Mouse (Mus musculus) heart, postnatal 14 days (tissue): Measurements from ENCODE around the gene Fnbp1. TPM values are rescaled to one million over a fixed set of nuclear protein-coding genes. Genes with fewer than 3 reads are reported as not detected.
A peak's percentile ranks its signal among the peaks of the same experiment; 100 is the strongest.

ENCODE experiments used
- DNase-seq, 2 experiments: peaks; one replicate each; pipeline ENCODE4 v3.0.0; 2021 to 2022
- intact Hi-C: fragments of 180-260 bp; cut with DNase I; formaldehyde crosslinking; loops from one replicate; pipeline ENCODE4 v1.15.1; 2025
- total RNA-seq, 2 experiments: library from RNA; stranded (reverse); gene quantifications; 2 replicates each; pipeline ENCODE4 v1.2.3; 2021

Fnbp1 gene
- total RNA-seq, 2 experiments from 2014 or later = 49.5 to 51.9 TPM

GRCm38 (mm10) chr2:31127899-31128298 is 13.9 kb downstream of the Fnbp1 start:
- intact Hi-C loops = loop anchor here (5.0 kb wide), 1 partner anchor 41 kb away; no protein-coding TSS in a partner anchor
- peak; percentile 63 to 65 for DNase-seq

GRCm38 (mm10) chr2:31127219-31127618 is 14.6 kb downstream of the Fnbp1 start:
- no peak for DNase-seq
- intact Hi-C loops = loop anchor here (5.0 kb wide), 1 partner anchor 40 kb away; no protein-coding TSS in a partner anchor

GRCm38 (mm10) chr2:31126048-31126447 is 15.8 kb downstream of the Fnbp1 start:
- intact Hi-C loops = loop anchor here (5.0 kb wide), 1 partner anchor 39 kb away; no protein-coding TSS in a partner anchor
- no peak for DNase-seq

GRCm38 (mm10) chr2:31125156-31125555 is 16.7 kb downstream of the Fnbp1 start:
- intact Hi-C loops = loop anchor here (5.0 kb wide), 1 partner anchor 38 kb away; no protein-coding TSS in a partner anchor
- DNase-seq = no peak

- intact Hi-C loops = loop anchor here (5.0 kb wide), 1 partner anchor 37 kb away; no protein-coding TSS in a partner anchor
- DNase-seq = no peak
These were observed 17.1 kb downstream of the Fnbp1 start for GRCm38 (mm10) chr2:31124694-31125093.

- no peak for DNase-seq
- intact Hi-C loops = no loop called here
These were observed 18.3 kb downstream of the Fnbp1 start for GRCm38 (mm10) chr2:31123493-31123892.

GRCm38 (mm10) chr2:31122806-31123205 is 19.0 kb downstream of the Fnbp1 start:
- no peak for DNase-seq
- intact Hi-C loops = no loop called here

GRCm38 (mm10) chr2:31121131-31121693 is 20.6 kb downstream of the Fnbp1 start:
- intact Hi-C loops = no loop called here
- no peak for DNase-seq

GRCm38 (mm10) chr2:31119795-31120194 is 22.0 kb downstream of the Fnbp1 start:
- DNase-seq = peak; percentile 58 to 75
- intact Hi-C loops = no loop called here

- no peak for DNase-seq
- intact Hi-C loops = no loop called here
These were observed 23.0 kb downstream of the Fnbp1 start for GRCm38 (mm10) chr2:31118639-31119380.

GRCm38 (mm10) chr2:31118211-31118610 is 23.6 kb downstream of the Fnbp1 start:
- intact Hi-C loops = no loop called here
- DNase-seq = no peak

- intact Hi-C loops = no loop called here
- DNase-seq = no peak
These were observed 25.7 kb downstream of the Fnbp1 start for GRCm38 (mm10) chr2:31115943-31116731.

GRCm38 (mm10) chr2:31115091-31115942 is 26.5 kb downstream of the Fnbp1 start:
- DNase-seq = no peak
- intact Hi-C loops = no loop called here

GRCm38 (mm10) chr2:31114205-31114604 is 27.6 kb downstream of the Fnbp1 start:
- DNase-seq = no peak
- intact Hi-C loops = no loop called here

GRCm38 (mm10) chr2:31111685-31112084 is 30.1 kb downstream of the Fnbp1 start:
- no peak for DNase-seq
- intact Hi-C loops = no loop called here

GRCm38 (mm10) chr2:31109960-31110548 is 31.8 kb downstream of the Fnbp1 start:
- intact Hi-C loops = no loop called here
- no peak for DNase-seq

GRCm38 (mm10) chr2:31108186-31108585 is 33.6 kb downstream of the Fnbp1 start:
- intact Hi-C loops = no loop called here
- DNase-seq = no peak

GRCm38 (mm10) chr2:31106621-31107320 is 35.0 kb downstream of the Fnbp1 start:
- intact Hi-C loops = no loop called here

GRCm38 (mm10) chr2:31106004-31106403 is 35.8 kb downstream of the Fnbp1 start:
- intact Hi-C loops = no loop called here
- no peak for DNase-seq

More at GRCm38 (mm10) chr2:31106621-31107320, 35.0 kb downstream of the Fnbp1 start:
- DNase-seq = peak; percentile 36 to 67
